Mouse (Mus musculus) right cerebral cortex, postnatal 14 days (tissue): ENCODE measurements at regions not wholly inside any gene's neighbourhood (a gene's known extent, or its start where the extent isn't known, plus 50 kb on each side); places are given as distances from the start of the nearest gene placed in this dataset.
A peak's percentile ranks its signal among the peaks of the same experiment; 100 is the strongest.

Source experiments
- DNase-seq: peaks from one replicate; pipeline ENCODE4 v3.0.0; 2022

DNA sequence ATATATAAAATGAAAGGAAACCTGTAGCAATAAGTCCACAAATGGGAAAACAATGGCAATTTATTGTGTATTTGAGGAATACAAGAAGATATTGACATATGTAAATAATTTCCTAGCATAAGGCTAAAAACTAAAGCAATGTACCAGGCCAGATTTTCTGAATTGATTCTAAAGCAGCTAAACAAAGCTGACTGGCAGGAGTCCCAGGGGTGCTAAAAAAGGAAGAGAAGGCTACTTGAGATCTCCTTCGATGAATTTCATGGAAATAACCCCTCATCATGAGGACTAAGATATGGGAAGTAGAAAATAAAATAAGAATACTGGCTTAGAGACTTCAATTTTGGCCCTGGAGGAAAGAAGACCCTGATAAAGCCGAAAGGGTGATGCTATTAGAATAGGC lies 630.4 kb upstream of the Reg3g start:
- DNase-seq: peak; percentile 7

GRCm38 (mm10) chr6:79057531-79057930 lies 588.9 kb upstream of the Reg3g start:
- DNase-seq: no peak
